Mouse (Mus musculus) ES-E14 (cell line): ENCODE data around the gene Rnf187.

Experiments
- CHD2 ChIP-seq: IDR thresholded peaks from 2 replicates; pipeline ENCODE4 v1.6.1; 2014; ENCODE audit warnings: mild to moderate bottlenecking, low read depth, low read length, inconsistent platforms
- HCFC1 ChIP-seq: IDR thresholded peaks from 2 replicates; pipeline ENCODE4 v1.6.1; 2012; ENCODE audit warnings: low read length, inconsistent platforms, borderline replicate concordance; ENCODE audit not compliant: insufficient read depth
- ZNF384 ChIP-seq: IDR thresholded peaks from 2 replicates; pipeline ENCODE4 v1.6.1; 2012; ENCODE audit warnings: low read depth, low read length, inconsistent platforms

GRCm38 (mm10) chr11:58977607-58978026 lies 38.9 kb upstream of the Rnf187 start:
- TF ChIP-seq ZNF384 = no peak
- TF ChIP-seq HCFC1 = no peak
- TF ChIP-seq CHD2 = no peak
